Mouse (Mus musculus) MEL (cell line): ENCODE data around the gene Pyy. TPM values are rescaled to one million over a fixed set of nuclear protein-coding genes. Genes with fewer than 3 reads are reported as not detected.

ENCODE experiments used
- DNase-seq: peaks from one replicate; pipeline ENCODE4 v3.0.0; 2011; ENCODE audit warnings: low read depth, low spot score
- H3K27ac ChIP-seq: 2 replicates; pipeline ENCODE4 v1.5.1; 2012; ENCODE audit warnings: low read depth, mild to moderate bottlenecking, control low read depth, low read length, moderate library complexity; ENCODE audit not compliant: control insufficient read depth
- H3K27me3 ChIP-seq, 2 experiments: fragments of 150-350 bp in 1 of 2; sonication (generic) in 1 of 2; 2 replicates each; pipeline ENCODE4 v1.6.1; 2012; ENCODE audit warnings: low read length in 2 of 2, mild to moderate bottlenecking in 2 of 2, improper control_type of control experiment in 1 of 2, moderate library complexity in 1 of 2; ENCODE audit not compliant: insufficient read depth in 2 of 2, control insufficient read depth in 1 of 2
- H3K36me3 ChIP-seq, 2 experiments: 2 replicates each; pipeline ENCODE4 v1.6.1; 2012 to 2014; ENCODE audit warnings: low read length in 2 of 2, improper control_type of control experiment in 1 of 2, inconsistent platforms in 1 of 2, mild to moderate bottlenecking in 1 of 2; ENCODE audit not compliant: insufficient read depth in 2 of 2, control insufficient read depth in 1 of 2
- H3K4me1 ChIP-seq, 2 experiments: fragments of 150-350 bp in 1 of 2; sonication (generic) in 1 of 2; 2 replicates each; pipeline ENCODE4 v1.6.1; 2012; ENCODE audit warnings: low read length in 2 of 2, improper control_type of control experiment in 1 of 2, mild to moderate bottlenecking in 1 of 2; ENCODE audit not compliant: insufficient read depth in 2 of 2, control insufficient read depth in 1 of 2
- H3K4me3 ChIP-seq, 2 experiments: fragments of 150-350 bp in 1 of 2; sonication (generic) in 1 of 2; 2 replicates each; pipeline ENCODE4 v1.5.1; 2012; ENCODE audit warnings: low read depth in 2 of 2, low read length in 2 of 2, mild to moderate bottlenecking in 2 of 2, moderate library complexity in 2 of 2, control low read depth in 1 of 2, improper control_type of control experiment in 1 of 2; ENCODE audit not compliant: control insufficient read depth in 1 of 2, insufficient read depth in 1 of 2
- H3K79me2 ChIP-seq: 2 replicates; pipeline ENCODE4 v1.6.1; 2012; ENCODE audit warnings: mild to moderate bottlenecking, low read length, moderate library complexity; ENCODE audit not compliant: control insufficient read depth, poor library complexity, insufficient read depth
- H3K9ac ChIP-seq: 2 replicates; pipeline ENCODE4 v1.6.1; 2012; ENCODE audit warnings: low read depth, mild to moderate bottlenecking, control low read depth, low read length, moderate library complexity; ENCODE audit not compliant: control insufficient read depth, poor library complexity, severe bottlenecking
- H3K9me3 ChIP-seq: fragments of 150-350 bp; sonication (generic); replicated peaks from 2 replicates; pipeline ENCODE4 v1.6.1; 2012; ENCODE audit warnings: mild to moderate bottlenecking, low read length, improper control_type of control experiment, moderate library complexity; ENCODE audit not compliant: insufficient read depth
- BHLHE40 ChIP-seq: IDR thresholded peaks from 2 replicates; pipeline ENCODE4 v1.6.1; 2012; ENCODE audit warnings: low read depth, mild to moderate bottlenecking, inconsistent platforms, low read length, improper control_type of control experiment, borderline replicate concordance
- CHD2 ChIP-seq: IDR thresholded peaks from 2 replicates; pipeline ENCODE4 v1.6.1; 2011; ENCODE audit warnings: low read length, improper control_type of control experiment
- E2F4 ChIP-seq: IDR thresholded peaks from 2 replicates; pipeline ENCODE4 v1.6.1; 2011; ENCODE audit warnings: low read depth, low read length, improper control_type of control experiment, borderline replicate concordance
- ELF1 ChIP-seq: IDR thresholded peaks from 2 replicates; pipeline ENCODE4 v1.6.1; 2014; ENCODE audit warnings: low read depth, mild to moderate bottlenecking, inconsistent platforms, low read length, improper control_type of control experiment, moderate library complexity
- ETS1 ChIP-seq: IDR thresholded peaks from 2 replicates; pipeline ENCODE4 v1.6.1; 2012; ENCODE audit warnings: low read depth, mild to moderate bottlenecking, inconsistent platforms, low read length, improper control_type of control experiment, moderate library complexity
- GABPA ChIP-seq: IDR thresholded peaks from 2 replicates; pipeline ENCODE4 v1.6.1; 2012; ENCODE audit warnings: low read depth, mild to moderate bottlenecking, inconsistent platforms, low read length, improper control_type of control experiment, moderate library complexity
- HCFC1 ChIP-seq: IDR thresholded peaks from 2 replicates; pipeline ENCODE4 v1.6.1; 2012; ENCODE audit warnings: low read depth, mild to moderate bottlenecking, inconsistent platforms, low read length, improper control_type of control experiment, moderate library complexity
- KAT2A ChIP-seq: conservative IDR thresholded peaks from 2 replicates; pipeline ENCODE4 v1.6.1; 2012; ENCODE audit warnings: low read depth, low read length, improper control_type of control experiment, inconsistent platforms
- MAFK ChIP-seq: IDR thresholded peaks from 2 replicates; pipeline ENCODE4 v1.6.1; 2011; ENCODE audit warnings: low read depth, mild to moderate bottlenecking, low read length, improper control_type of control experiment, borderline replicate concordance
- MEF2A ChIP-seq: IDR thresholded peaks from 2 replicates; pipeline ENCODE4 v1.6.1; 2014; ENCODE audit warnings: low read depth, mild to moderate bottlenecking, inconsistent platforms, low read length, improper control_type of control experiment; ENCODE audit not compliant: poor library complexity, insufficient replicate concordance, severe bottlenecking; ENCODE audit errors: extremely low read depth
- MXI1 ChIP-seq: IDR thresholded peaks from 2 replicates; pipeline ENCODE4 v1.6.1; 2011; ENCODE audit warnings: mild to moderate bottlenecking, low read depth, low read length, improper control_type of control experiment
- MYB ChIP-seq: IDR thresholded peaks from 2 replicates; pipeline ENCODE4 v1.6.1; 2011; ENCODE audit warnings: mild to moderate bottlenecking, low read depth, low read length, improper control_type of control experiment
- NELFE ChIP-seq: IDR thresholded peaks from 2 replicates; pipeline ENCODE4 v1.6.1; 2011; ENCODE audit warnings: low read depth, low read length, improper control_type of control experiment
- NRF1 ChIP-seq: IDR thresholded peaks from 2 replicates; pipeline ENCODE4 v1.6.1; 2014; ENCODE audit warnings: low read depth, mild to moderate bottlenecking, inconsistent platforms, low read length, improper control_type of control experiment, moderate library complexity; ENCODE audit not compliant: poor library complexity, insufficient read depth, severe bottlenecking
- POLR2A ChIP-seq, 2 experiments: IDR thresholded peaks; 2 replicates each; pipeline ENCODE4 v1.6.1; 2011 to 2012; ENCODE audit warnings: low read length in 2 of 2, mild to moderate bottlenecking in 2 of 2, control low read depth in 1 of 2, improper control_type of control experiment in 1 of 2, low read depth in 1 of 2, moderate library complexity in 1 of 2; ENCODE audit not compliant: control insufficient read depth in 1 of 2, insufficient read depth in 1 of 2, poor library complexity in 1 of 2
- POLR2AphosphoS5 ChIP-seq: IDR thresholded peaks from 2 replicates; pipeline ENCODE4 v1.6.1; 2012; ENCODE audit warnings: low read depth, borderline replicate concordance, mild to moderate bottlenecking, inconsistent platforms, low read length, moderate library complexity, mixed read lengths
- RAD21 ChIP-seq: IDR thresholded peaks from 2 replicates; pipeline ENCODE4 v1.6.1; 2011; ENCODE audit warnings: mild to moderate bottlenecking, low read depth, low read length, improper control_type of control experiment
- RCOR1 ChIP-seq: IDR thresholded peaks from 2 replicates; pipeline ENCODE4 v1.6.1; 2012; ENCODE audit warnings: low read depth, mild to moderate bottlenecking, inconsistent platforms, low read length, improper control_type of control experiment
- SIN3A ChIP-seq: IDR thresholded peaks from 2 replicates; pipeline ENCODE4 v1.6.1; 2012; ENCODE audit warnings: low read length, improper control_type of control experiment, inconsistent platforms
- SMC3 ChIP-seq: IDR thresholded peaks from 2 replicates; pipeline ENCODE4 v1.6.1; 2011; ENCODE audit warnings: low read depth, low read length, improper control_type of control experiment
- TBP ChIP-seq: IDR thresholded peaks from 2 replicates; pipeline ENCODE4 v1.8.0; 2011; ENCODE audit warnings: low read depth, low read length, improper control_type of control experiment
- TCF12 ChIP-seq: IDR thresholded peaks from 2 replicates; pipeline ENCODE4 v1.6.1; 2014; ENCODE audit warnings: low read depth, mild to moderate bottlenecking, inconsistent platforms, low read length, improper control_type of control experiment, moderate library complexity
- UBTF ChIP-seq: IDR thresholded peaks from 2 replicates; pipeline ENCODE4 v1.6.1; 2012; ENCODE audit warnings: low read depth, mild to moderate bottlenecking, inconsistent platforms, low read length, improper control_type of control experiment, moderate library complexity, borderline replicate concordance; ENCODE audit not compliant: insufficient read depth
- ZMIZ1 ChIP-seq: IDR thresholded peaks from 2 replicates; pipeline ENCODE4 v1.6.1; 2012; ENCODE audit warnings: low read depth, mild to moderate bottlenecking, inconsistent platforms, low read length, improper control_type of control experiment, moderate library complexity
- ZNF384 ChIP-seq: IDR thresholded peaks from 2 replicates; pipeline ENCODE4 v1.6.1; 2012; ENCODE audit warnings: low read depth, mild to moderate bottlenecking, inconsistent platforms, low read length, improper control_type of control experiment
- polyA plus RNA-seq, 2 experiments: library from polyadenylated mRNA; stranded (reverse) in 1 of 2; unstranded in 1 of 2; fragments of >175 nt in 1 of 2; fragments of >200 nt in 1 of 2; gene quantifications; 2 replicates each; pipeline versions ENCODE4 v1.2.1 to v1.2.4; 2012; ENCODE audit warnings: low replicate concordance in 2 of 2, low read depth in 1 of 2; ENCODE audit not compliant: insufficient read length in 2 of 2, insufficient read depth in 1 of 2, missing spikeins in 1 of 2
- total RNA-seq: library from RNA; depleted of rRNA; stranded (reverse); fragments of 300-350 nt; gene quantifications from 2 replicates; pipeline ENCODE4 v1.2.3, GENCODE M21; 2012

The Pyy gene
- total and polyA plus RNA-seq, 3 experiments = not detected

DNA sequence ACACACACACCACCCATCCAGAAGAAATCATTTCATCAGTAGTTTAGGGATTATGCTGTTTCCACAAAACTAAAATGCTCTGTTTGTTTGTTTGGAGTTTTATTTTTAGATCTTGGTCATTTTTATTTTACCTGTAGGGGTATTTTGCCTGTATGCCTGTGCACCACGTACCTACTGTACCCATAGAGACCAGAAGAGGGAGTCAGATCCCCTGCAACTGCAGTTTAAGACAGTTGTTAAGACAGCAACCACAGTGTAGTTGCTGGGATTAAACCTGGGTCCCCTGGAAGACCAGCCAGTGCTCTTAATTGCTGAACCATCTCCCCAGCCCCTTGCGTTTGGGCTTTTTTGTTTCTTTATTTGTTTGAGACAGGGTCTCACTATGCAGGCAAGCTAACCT is 38.7 kb downstream of the Pyy start (continued):
- TF ChIP-seq SMC3 (peak; percentile 81), MXI1 (no peak), TBP (no peak), UBTF (no peak), RCOR1 (no peak), ETS1 (no peak), MYB (no peak), NELFE (no peak), KAT2A (no peak), MAFK (no peak), E2F4 (no peak), TCF12 (no peak)
- TF ChIP-seq, all 39 proteins: peak for 5

- no peak for DNase-seq
- TF ChIP-seq ELF1 (no peak), BHLHE40 (no peak), NRF1 (no peak), ZNF384 (no peak), CHD2 (no peak), MEF2A (no peak), POLR2AphosphoS5 (no peak), SIN3A (no peak), MAFK (no peak), HCFC1 (no peak), NELFE (no peak), ZMIZ1 (no peak), RCOR1 (no peak), POLR2A (IDR thresholded peaks at IDR 0.05; ENCODE audit: control insufficient read depth in 1 of 2, insufficient read depth in 1 of 2, low read depth in 1 of 2, low read length in 2 of 2, poor library complexity in 1 of 2) (no peak), MYB (no peak), GABPA (no peak), RAD21 (no peak)
- Histone ChIP-seq H3K36me3 (no peaks in the 10 kb centered on the region; a peak in 2 of 4 replicates), H3K4me1 (no peaks in the 10 kb centered on the region), H3K9me3 (no peaks in the 10 kb centered on the region), H3K27me3 (no peaks in the 10 kb centered on the region), H3K79me2 (no peaks in the 10 kb centered on the region), H3K27ac (no peak overlapping the region), H3K4me3 (no peak overlapping the region), H3K9ac (no peak overlapping the region)
These were observed 44.6 kb downstream of the Pyy start for GRCm38 (mm10) chr11:102063076-102063475.
